ENCODE assay signal across 19 mouse cellular contexts in genomic region chr2:16824681-16825230, GRCm38 (mm10).
DNase-seq lines count a peak whose midpoint lies in the region; ATAC-seq lines count a peak whose summit lies in the region.
"Had no signal": no experiment of that assay in that cellular context is flagged by ENCODE, and none has a peak within 500 bp of the region (broad histone marks: within the 10 kb centered on the region; RNA-seq: fewer than 3 reads in every experiment).

No protein-coding gene starts in this region.

- no peak for ATAC-seq in heart, embryonic 11.5 days (replicated peaks; ENCODE audit: insufficient number of reproducible peaks, low FRiP score, low TSS enrichment)
- no peak for ATAC-seq in heart, embryonic 12.5 days (ENCODE audit: insufficient number of reproducible peaks, low FRiP score)
- ATAC-seq in lung, embryonic 15.5 days (ENCODE audit: borderline replicate concordance, extremely low read depth, low FRiP score, low TSS enrichment) = peak; percentile 69; the same call in 1 of the 2 replicates
- ATAC-seq in hindbrain, embryonic 16.5 days = no peak
- ATAC-seq: forebrain, embryonic 15.5 days; intestine, embryonic 15.5 days had no signal

- no peak for DNase-seq in lung, postnatal 10 days
- peak; percentile 26 for DNase-seq in R1 (ENCODE audit: low read depth, low spot score)
- peak; percentile 14 for DNase-seq in mesoderm, embryonic 11.5 days (ENCODE audit: low read depth, low spot score)
- DNase-seq: adrenal gland, adult 8-10 months; adrenal gland, postnatal 36 days; cerebellum, adult 2 months; cerebellum, postnatal 10 days; gastrocnemius, postnatal 10 days; heart, adult 2 months; heart, postnatal 10 days had no signal

- 0 out of 2 replicates have a peak overlapping the region, but pooled peaks have one; percentile 15 for H3K27ac ChIP-seq in heart, embryonic 11.5 days (ENCODE audit: low read depth, low read length)
- no peak overlapping the region for H3K27ac ChIP-seq in heart, embryonic 12.5 days (ENCODE audit: poor library complexity, severe bottlenecking)
- peak overlapping the region; percentile 54 for H3K27ac ChIP-seq in lung, embryonic 15.5 days
- H3K27ac ChIP-seq in hindbrain, embryonic 16.5 days (ENCODE audit: low read depth, low read length) = no peak overlapping the region
- H3K27ac ChIP-seq: embryonic facial prominence, embryonic 12.5 days; forebrain, embryonic 15.5 days; heart, adult 2 months; hindbrain, embryonic 13.5 days; intestine, embryonic 15.5 days had no signal

- no peak overlapping the region for H3K9ac ChIP-seq in heart, embryonic 11.5 days (ENCODE audit: low read depth, low read length)
- no peak overlapping the region for H3K9ac ChIP-seq in heart, embryonic 12.5 days
- no peak overlapping the region for H3K9ac ChIP-seq in lung, embryonic 15.5 days
- H3K9ac ChIP-seq in hindbrain, embryonic 16.5 days (ENCODE audit: low read depth, low read length) = no peak overlapping the region
- H3K9ac ChIP-seq: embryonic facial prominence, embryonic 12.5 days; forebrain, embryonic 15.5 days; hindbrain, embryonic 13.5 days; intestine, embryonic 15.5 days had no signal

- no peaks in the 10 kb centered on the region for H3K9me3 ChIP-seq in heart, embryonic 11.5 days (replicated peaks; ENCODE audit: control insufficient read depth, low read length)
- no peaks in the 10 kb centered on the region for H3K9me3 ChIP-seq in heart, embryonic 12.5 days (replicated peaks)
- H3K9me3 ChIP-seq in lung, embryonic 15.5 days = no peaks in the 10 kb centered on the region
- no peaks in the 10 kb centered on the region for H3K9me3 ChIP-seq in hindbrain, embryonic 16.5 days (ENCODE audit: control insufficient read depth, low read length)
- H3K9me3 ChIP-seq: embryonic facial prominence, embryonic 12.5 days; forebrain, embryonic 15.5 days; hindbrain, embryonic 13.5 days; intestine, embryonic 15.5 days had no signal

- H3K36me3 ChIP-seq in heart, embryonic 11.5 days (ENCODE audit: control insufficient read depth, insufficient read depth, low read length) = no peaks in the 10 kb centered on the region
- H3K36me3 ChIP-seq in heart, embryonic 12.5 days = no peaks in the 10 kb centered on the region
- no peaks in the 10 kb centered on the region for H3K36me3 ChIP-seq in lung, embryonic 15.5 days
- H3K36me3 ChIP-seq in hindbrain, embryonic 16.5 days (ENCODE audit: control insufficient read depth, insufficient read depth, low read length) = no peaks in the 10 kb centered on the region
- H3K36me3 ChIP-seq: embryonic facial prominence, embryonic 12.5 days; forebrain, embryonic 15.5 days; hindbrain, embryonic 13.5 days; intestine, embryonic 15.5 days had no signal

- no peaks in the 10 kb centered on the region for H3K27me3 ChIP-seq in heart, embryonic 11.5 days (ENCODE audit: control insufficient read depth, insufficient read depth, low read length)
- H3K27me3 ChIP-seq in heart, embryonic 12.5 days (replicated peaks) = no peaks in the 10 kb centered on the region
- H3K27me3 ChIP-seq in lung, embryonic 15.5 days = no peaks in the 10 kb centered on the region
- H3K27me3 ChIP-seq in hindbrain, embryonic 16.5 days (replicated peaks; ENCODE audit: control insufficient read depth, insufficient read depth, low read length) = no peaks in the 10 kb centered on the region
- H3K27me3 ChIP-seq: CH12.LX; embryonic facial prominence, embryonic 12.5 days; forebrain, embryonic 15.5 days; hindbrain, embryonic 13.5 days; intestine, embryonic 15.5 days had no signal

- WGBS in heart, embryonic 11.5 days (ENCODE audit: insufficient replicate concordance) = 31% methylated on average over 5 of the region's 5 CpGs
- WGBS in heart, embryonic 12.5 days = 31% methylated on average over 5 of the region's 5 CpGs
- WGBS in lung, embryonic 15.5 days = 25% methylated on average over 5 of the region's 5 CpGs
- WGBS in hindbrain, embryonic 16.5 days = 74% methylated on average over 5 of the region's 5 CpGs

- H3K4me2 ChIP-seq in heart, embryonic 11.5 days = no peak overlapping the region
- H3K4me2 ChIP-seq in heart, embryonic 12.5 days = no peak overlapping the region
- no peak overlapping the region for H3K4me2 ChIP-seq in lung, embryonic 15.5 days
- H3K4me2 ChIP-seq in hindbrain, embryonic 16.5 days (ENCODE audit: low read length) = no peak overlapping the region
- H3K4me2 ChIP-seq: embryonic facial prominence, embryonic 12.5 days; forebrain, embryonic 15.5 days; hindbrain, embryonic 13.5 days; intestine, embryonic 15.5 days had no signal

- no peak overlapping the region for H3K4me3 ChIP-seq in heart, embryonic 11.5 days (ENCODE audit: low read depth, low read length)
- H3K4me3 ChIP-seq in heart, embryonic 12.5 days = no peak overlapping the region
- H3K4me3 ChIP-seq in lung, embryonic 15.5 days = no peak overlapping the region
- no peak overlapping the region for H3K4me3 ChIP-seq in hindbrain, embryonic 16.5 days (ENCODE audit: low read length)
- H3K4me3 ChIP-seq: embryonic facial prominence, embryonic 12.5 days; forebrain, embryonic 15.5 days; heart, adult 2 months; hindbrain, embryonic 13.5 days; intestine, embryonic 15.5 days had no signal

- H3K4me1 ChIP-seq in heart, embryonic 11.5 days (ENCODE audit: control insufficient read depth, insufficient read depth, low read length) = peaks cover 7% of the 10 kb centered on the region; the same call in 1 of the 2 replicates
- peaks cover 13% of the 10 kb centered on the region; the same call in 1 of the 2 replicates for H3K4me1 ChIP-seq in heart, embryonic 12.5 days (replicated peaks)
- H3K4me1 ChIP-seq in lung, embryonic 15.5 days = peaks cover 17% of the 10 kb centered on the region
- H3K4me1 ChIP-seq in hindbrain, embryonic 16.5 days (ENCODE audit: control insufficient read depth, insufficient read depth, low read depth, low read length) = no peaks in the 10 kb centered on the region
- H3K4me1 ChIP-seq: forebrain, embryonic 15.5 days; hindbrain, embryonic 13.5 days; intestine, embryonic 15.5 days had no signal

Comparison
In these comparisons a context has a peak if more than half of its experiments do, and no peak if none do; other contexts are left out.
1. H3K27ac ChIP-seq: peak in heart, embryonic 11.5 days (single experiment) and lung, embryonic 15.5 days (single experiment); none in heart, embryonic 12.5 days (single experiment) and hindbrain, embryonic 16.5 days (single experiment).